Comparison of ENCODE assay signal across 12 mouse cellular contexts in genomic region chr2:17939857-17940848, GRCm38 (mm10). TPM values are rescaled to one million over a fixed set of nuclear protein-coding genes. Genes with fewer than 3 reads are reported as not detected.
DNase-seq lines count a peak whose midpoint lies in the region; ATAC-seq lines count a peak whose summit lies in the region.
"Not testable (repeated sequence)": the region's sequence is repeated elsewhere in the genome, so short reads cannot be mapped to it uniquely, and the experiment has no call there.
"Had no signal": no experiment of that assay in that cellular context is flagged by ENCODE, and none has a peak within 500 bp of the region (broad histone marks: within the 10 kb centered on the region; RNA-seq: fewer than 3 reads in every experiment).

No protein-coding gene starts in this region.

- ATAC-seq in embryonic facial prominence, embryonic 14.5 days (ENCODE audit: low read depth), result peak; percentile 70; the same call in 1 of the 2 replicates
- peak; percentile 51; the same call in 1 of the 2 replicates for ATAC-seq in forebrain, embryonic 15.5 days (replicated peaks)
- ATAC-seq in hindbrain, embryonic 14.5 days (ENCODE audit: low FRiP score), result 0 out of 2 replicates have a peak, but pooled peaks have one; percentile 46
- ATAC-seq in kidney, embryonic 15.5 days (replicated peaks; ENCODE audit: low FRiP score), result 0 out of 2 replicates have a peak, but pooled peaks have one; percentile 44
- not testable (repeated sequence) for ATAC-seq in limb, embryonic 15.5 days (ENCODE audit: insufficient number of reproducible peaks, low FRiP score, low TSS enrichment, low read depth)
- peak; percentile 53 for ATAC-seq in midbrain, embryonic 12.5 days (ENCODE audit: low FRiP score, low read depth)
- ATAC-seq in stomach, embryonic 15.5 days (ENCODE audit: insufficient read depth, low FRiP score, low read depth), result peak; percentile 41; the same call in 1 of the 2 replicates

- 68% methylated on average over 13 of the region's 16 CpGs for WGBS in embryonic facial prominence, embryonic 14.5 days
- 76% methylated on average over 15 of the region's 16 CpGs for WGBS in forebrain, embryonic 15.5 days
- WGBS in hindbrain, embryonic 14.5 days, result 70% methylated on average over 13 of the region's 16 CpGs
- WGBS in kidney, embryonic 15.5 days, result 74% methylated on average over 14 of the region's 16 CpGs
- WGBS in limb, embryonic 15.5 days, result 55% methylated on average over 14 of the region's 16 CpGs
- WGBS in midbrain, embryonic 12.5 days, result 65% methylated on average over 15 of the region's 16 CpGs
- 55% methylated on average over 14 of the region's 16 CpGs for WGBS in stomach, embryonic 15.5 days

- H3K4me3 ChIP-seq in embryonic facial prominence, embryonic 14.5 days (ENCODE audit: low read depth, low read length); forebrain, embryonic 15.5 days; hindbrain, embryonic 14.5 days (replicated peaks; ENCODE audit: low read length); kidney, embryonic 15.5 days (replicated peaks); limb, embryonic 15.5 days; midbrain, embryonic 12.5 days; stomach, embryonic 15.5 days (replicated peaks): not testable (repeated sequence)

- not testable (repeated sequence) for H3K4me1 ChIP-seq in embryonic facial prominence, embryonic 14.5 days (ENCODE audit: control insufficient read depth, insufficient read depth, low read length); forebrain, embryonic 15.5 days; hindbrain, embryonic 14.5 days (replicated peaks; ENCODE audit: control insufficient read depth, insufficient read depth, low read length); kidney, embryonic 15.5 days; midbrain, embryonic 12.5 days; stomach, embryonic 15.5 days
- peaks cover 21% of the 10 kb centered on the region for H3K4me1 ChIP-seq in limb, embryonic 15.5 days

- H3K9me3 ChIP-seq in embryonic facial prominence, embryonic 14.5 days (ENCODE audit: control insufficient read depth, low read length); forebrain, embryonic 15.5 days; hindbrain, embryonic 14.5 days (ENCODE audit: control insufficient read depth, low read length); kidney, embryonic 15.5 days (replicated peaks); limb, embryonic 15.5 days; midbrain, embryonic 12.5 days; stomach, embryonic 15.5 days: not testable (repeated sequence)

- H3K27ac ChIP-seq in embryonic facial prominence, embryonic 14.5 days (replicated peaks; ENCODE audit: low read depth, low read length), result 0 out of 2 replicates have a peak overlapping the region, but pooled peaks have one; percentile 5
- H3K27ac ChIP-seq in forebrain, embryonic 15.5 days (replicated peaks); hindbrain, embryonic 14.5 days; kidney, embryonic 15.5 days; midbrain, embryonic 12.5 days (replicated peaks): not testable (repeated sequence)
- peak overlapping the region; percentile 75 for H3K27ac ChIP-seq in limb, embryonic 15.5 days
- H3K27ac ChIP-seq in stomach, embryonic 15.5 days, result peak overlapping the region; percentile 57; the same call in 1 of the 2 replicates

- H3K36me3 ChIP-seq in embryonic facial prominence, embryonic 14.5 days (ENCODE audit: control insufficient read depth, insufficient read depth, low read length); forebrain, embryonic 15.5 days; hindbrain, embryonic 14.5 days (replicated peaks; ENCODE audit: control insufficient read depth, insufficient read depth); kidney, embryonic 15.5 days; limb, embryonic 15.5 days; midbrain, embryonic 12.5 days; stomach, embryonic 15.5 days: not testable (repeated sequence)

- peak; percentile 65 for DNase-seq in embryonic facial prominence, embryonic 14.5 days (ENCODE audit: low spot score)
- DNase-seq in hindbrain, embryonic 14.5 days (ENCODE audit: low spot score), result not testable (repeated sequence)

- not testable (repeated sequence) for H3K4me2 ChIP-seq in embryonic facial prominence, embryonic 14.5 days (ENCODE audit: low read depth, low read length); forebrain, embryonic 15.5 days (replicated peaks); hindbrain, embryonic 14.5 days (replicated peaks); kidney, embryonic 15.5 days; midbrain, embryonic 12.5 days (replicated peaks); stomach, embryonic 15.5 days
- H3K4me2 ChIP-seq in limb, embryonic 15.5 days, result 0 out of 2 replicates have a peak overlapping the region, but pooled peaks have one; percentile 7

- not testable (repeated sequence) for H3K9ac ChIP-seq in embryonic facial prominence, embryonic 14.5 days (ENCODE audit: low read depth, low read length); forebrain, embryonic 15.5 days (replicated peaks); hindbrain, embryonic 14.5 days; kidney, embryonic 15.5 days; limb, embryonic 15.5 days; midbrain, embryonic 12.5 days (replicated peaks); stomach, embryonic 15.5 days

- H3K27me3 ChIP-seq in embryonic facial prominence, embryonic 14.5 days (replicated peaks; ENCODE audit: control insufficient read depth, insufficient read depth, low read length); forebrain, embryonic 15.5 days; hindbrain, embryonic 14.5 days (ENCODE audit: control insufficient read depth, insufficient read depth, low read length); kidney, embryonic 15.5 days; limb, embryonic 15.5 days; midbrain, embryonic 12.5 days; stomach, embryonic 15.5 days (replicated peaks): not testable (repeated sequence)

RNA-seq across cellular contexts. Expression of gene H2al2a, which starts 56.6 kb away (rescaled TPM):
- not detected in 2 replicates for polyA plus RNA-seq in embryonic facial prominence, embryonic 14.5 days (2014; fragmentation: Nextera tagmentation; extraction: Ambion mirVana)
- not detected in 2 replicates for polyA plus RNA-seq in forebrain, embryonic 15.5 days (2015; fragmentation: Nextera tagmentation; extraction: Ambion mirVana)
- not detected in 2 replicates for polyA plus RNA-seq in hindbrain, embryonic 14.5 days (2014; fragmentation: Nextera tagmentation; extraction: Ambion mirVana)
- not detected in 2 replicates for polyA plus RNA-seq in kidney, embryonic 15.5 days (2015; fragmentation: Nextera tagmentation; extraction: Ambion mirVana)
- not detected in 2 replicates for polyA plus RNA-seq in limb, embryonic 15.5 days (2015; fragmentation: Nextera tagmentation; extraction: Ambion mirVana)
- not detected in 2 replicates for polyA plus RNA-seq in midbrain, embryonic 12.5 days (2016; fragmentation: Nextera tagmentation; extraction: Ambion mirVana)
- not detected in 2 replicates for polyA plus RNA-seq in stomach, embryonic 15.5 days (2015; fragmentation: Nextera tagmentation; extraction: Ambion mirVana)
- polyA plus RNA-seq: embryonic facial prominence, embryonic 12.5 days; heart, embryonic 15.5 days; liver, embryonic 14.5 days; lung, embryonic 15.5 days; neural tube, embryonic 11.5 days had no signal
